Mouse (Mus musculus): Measurements from ENCODE around the gene Gzmc.
"Not testable (repeated sequence)": the region's sequence is repeated elsewhere in the genome, so short reads cannot be mapped to it uniquely, and the experiment has no call there.

The Gzmc gene

GRCm38 (mm10) chr14:56234556-56234955 is at the start of gene Gzmc:
Gene Gzmc, minus strand, starts transcription at chr14:56234656.
- no peak for DNase-seq (ENCODE audit: low read depth)

DNA sequence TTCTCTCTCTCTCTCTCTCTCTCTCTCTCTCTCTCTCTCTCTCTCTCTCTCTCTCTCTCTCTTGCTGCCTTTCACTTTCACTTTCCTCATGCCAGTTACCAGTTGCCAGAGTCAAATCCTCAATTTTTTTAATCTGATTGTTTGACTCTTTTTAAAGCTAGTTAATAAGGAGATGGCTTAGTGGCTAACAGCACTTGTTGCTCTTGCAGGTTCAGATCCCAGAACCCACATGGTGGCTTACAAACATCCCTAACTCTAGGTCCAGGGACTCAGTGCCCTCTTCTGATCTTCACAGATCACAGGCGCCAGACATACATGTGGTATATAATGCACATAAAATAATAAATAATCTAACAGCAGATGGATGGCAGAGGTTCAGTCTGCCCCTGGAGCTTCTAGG is 49.4 kb upstream of the Gzmc start:
- DNase-seq (ENCODE audit: low read depth): no peak

DNA sequence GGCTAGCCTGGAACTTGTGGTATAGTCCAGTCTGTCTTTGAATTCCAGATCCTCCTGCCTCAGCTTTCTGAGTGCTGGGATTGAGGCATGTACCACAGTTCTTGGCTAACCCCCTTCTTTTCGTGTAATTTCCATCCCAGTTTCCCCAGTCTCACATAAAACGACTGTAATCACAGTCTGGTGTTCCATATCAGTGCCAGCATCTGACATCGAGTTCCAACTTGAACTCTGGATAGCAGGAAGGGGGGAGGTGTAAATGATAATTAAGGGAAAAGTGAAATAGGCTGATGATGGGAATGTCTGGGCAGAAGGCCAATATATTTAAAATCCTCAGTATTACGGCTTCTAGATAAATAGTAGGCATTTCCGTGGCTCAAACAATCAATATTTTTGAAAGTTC is 46.6 kb upstream of the Gzmc start:
- DNase-seq (ENCODE audit: low read depth): no peak

GRCm38 (mm10) chr14:56278691-56279090 is 44.2 kb upstream of the Gzmc start:
- not testable (repeated sequence) for DNase-seq (ENCODE audit: low read depth)

GRCm38 (mm10) chr14:56276096-56276495 is 41.6 kb upstream of the Gzmc start:
- DNase-seq (ENCODE audit: low read depth): not testable (repeated sequence)

DNA sequence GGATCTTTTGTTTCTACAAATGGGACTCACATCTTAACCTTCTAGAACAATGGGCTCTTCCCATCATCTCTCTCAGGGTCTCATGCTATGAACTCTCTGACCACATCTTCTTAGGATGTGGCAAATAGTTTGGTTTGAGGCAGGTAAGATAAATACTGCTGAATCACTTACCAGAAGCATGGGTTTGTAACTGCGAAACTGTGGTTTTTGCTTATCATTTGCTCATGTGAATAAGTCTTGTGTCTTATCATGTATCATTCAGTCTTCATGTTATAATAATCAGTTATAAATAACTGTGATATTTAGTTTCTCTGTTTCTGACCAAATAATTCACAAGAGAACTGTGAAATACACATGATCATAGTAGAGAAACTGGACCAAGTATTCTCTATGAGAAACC is 31.7 kb upstream of the Gzmc start:
- DNase-seq (ENCODE audit: low read depth): no peak

DNA sequence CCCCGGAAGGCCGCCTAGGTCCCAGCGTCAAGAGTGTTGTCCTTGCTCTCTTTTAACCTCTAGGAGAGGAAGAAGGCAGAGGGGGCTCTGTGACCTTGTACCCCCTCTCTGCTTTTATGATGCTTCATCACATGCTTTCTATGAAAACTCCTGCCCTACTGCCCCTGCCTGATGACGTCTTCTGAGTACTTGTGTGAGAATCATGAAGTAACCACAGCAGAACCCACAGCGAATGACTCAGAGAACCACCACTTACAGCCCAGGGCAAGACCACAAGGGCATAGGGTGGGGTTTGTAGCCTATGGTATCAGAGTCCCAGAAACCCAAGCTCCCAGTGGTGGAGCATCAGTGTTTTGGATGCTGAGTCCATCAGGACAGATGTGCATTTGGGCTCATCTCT is 27.7 kb upstream of the Gzmc start, which contains the start of gene Gzmb:
Gene Gzmb, minus strand, starts transcription at position 108 of the 400 bp plus-strand sequence.
- no peak for DNase-seq (ENCODE audit: low read depth)

GRCm38 (mm10) chr14:56240409-56240808 is 6.0 kb upstream of the Gzmc start:
- DNase-seq (ENCODE audit: low read depth): no peak

GRCm38 (mm10) chr14:56211317-56211716 is 23.1 kb downstream of the Gzmc start, which contains the start of gene Gzmf:
Gene Gzmf, minus strand, starts transcription at chr14:56211417.
- no peak for DNase-seq (ENCODE audit: low read depth)

GRCm38 (mm10) chr14:56205613-56206012 is 28.8 kb downstream of the Gzmc start:
- DNase-seq (ENCODE audit: low read depth): no peak

DNA sequence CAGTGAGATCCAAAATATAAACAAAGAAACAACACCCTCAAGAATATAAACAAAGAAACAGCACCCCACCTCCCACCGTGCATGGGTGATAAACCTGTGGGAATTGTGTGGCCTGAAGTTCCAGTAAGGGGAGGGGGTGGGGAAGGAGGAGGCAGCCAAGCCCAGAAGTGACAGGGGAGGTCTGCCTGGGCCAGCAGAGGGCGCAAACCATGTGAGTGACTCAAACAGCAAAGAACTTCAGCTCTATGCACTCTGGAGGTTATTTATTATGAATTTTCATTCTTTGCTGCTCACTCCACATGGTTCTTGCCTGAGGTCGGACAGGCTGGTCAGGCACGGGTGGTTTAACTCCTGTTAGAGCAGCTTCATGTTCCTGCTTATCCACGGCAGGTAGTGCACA is 29.4 kb downstream of the Gzmc start:
- peak; percentile 57 for DNase-seq (ENCODE audit: low read depth)

DNA sequence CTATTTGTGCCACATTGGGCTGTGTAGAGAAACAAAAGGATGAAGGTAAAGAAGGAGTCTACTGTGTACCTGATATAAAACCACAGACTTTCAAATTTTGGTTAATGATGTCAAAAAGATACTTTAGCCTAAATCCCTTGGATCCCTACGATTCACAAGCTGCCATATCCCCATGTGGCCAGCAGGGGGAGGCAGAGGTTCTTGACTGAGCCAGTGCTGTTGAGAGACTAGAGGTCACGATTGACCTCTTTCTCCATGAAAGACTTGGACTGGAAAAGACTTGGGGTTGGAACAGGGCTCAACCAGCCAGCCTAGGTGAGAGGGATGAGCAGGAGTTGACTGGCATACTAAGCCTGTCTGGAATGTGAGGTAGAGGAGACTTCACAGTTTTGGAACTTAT is 30.5 kb downstream of the Gzmc start:
- DNase-seq (ENCODE audit: low read depth): peak; percentile 60

GRCm38 (mm10) chr14:56186946-56187345 is 47.5 kb downstream of the Gzmc start:
- peak; percentile 1 for DNase-seq (ENCODE audit: low read depth)

DNA sequence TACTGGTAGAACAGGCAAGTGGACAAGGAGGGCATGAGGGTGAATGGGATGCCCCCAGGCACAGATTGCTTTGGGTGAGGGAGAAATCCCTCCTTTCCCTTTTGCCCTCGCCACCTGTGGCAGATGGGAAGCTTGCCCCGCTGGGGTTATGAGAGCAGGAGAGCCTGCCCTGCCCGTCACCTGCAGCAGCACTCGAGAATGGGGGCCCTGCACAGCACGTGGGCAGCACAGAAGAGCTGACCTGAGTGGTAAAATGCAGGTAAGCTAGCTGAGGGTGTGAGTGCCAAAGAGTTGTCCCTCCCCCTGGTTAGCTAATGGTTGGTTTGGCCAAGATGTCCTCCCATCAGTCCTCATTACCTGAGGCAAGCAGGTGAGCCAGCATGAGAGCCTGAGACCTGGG is 47.9 kb downstream of the Gzmc start:
- no peak for DNase-seq (ENCODE audit: low read depth)
